Mouse (Mus musculus) embryo, embryonic 10.5 days (tissue): Measurements from ENCODE around the gene Styk1.

Source experiments
- DNase-seq: peaks from one replicate; pipeline ENCODE4 v3.0.0-alpha.2; 2015; ENCODE audit warnings: low spot score

The Styk1 gene

DNA sequence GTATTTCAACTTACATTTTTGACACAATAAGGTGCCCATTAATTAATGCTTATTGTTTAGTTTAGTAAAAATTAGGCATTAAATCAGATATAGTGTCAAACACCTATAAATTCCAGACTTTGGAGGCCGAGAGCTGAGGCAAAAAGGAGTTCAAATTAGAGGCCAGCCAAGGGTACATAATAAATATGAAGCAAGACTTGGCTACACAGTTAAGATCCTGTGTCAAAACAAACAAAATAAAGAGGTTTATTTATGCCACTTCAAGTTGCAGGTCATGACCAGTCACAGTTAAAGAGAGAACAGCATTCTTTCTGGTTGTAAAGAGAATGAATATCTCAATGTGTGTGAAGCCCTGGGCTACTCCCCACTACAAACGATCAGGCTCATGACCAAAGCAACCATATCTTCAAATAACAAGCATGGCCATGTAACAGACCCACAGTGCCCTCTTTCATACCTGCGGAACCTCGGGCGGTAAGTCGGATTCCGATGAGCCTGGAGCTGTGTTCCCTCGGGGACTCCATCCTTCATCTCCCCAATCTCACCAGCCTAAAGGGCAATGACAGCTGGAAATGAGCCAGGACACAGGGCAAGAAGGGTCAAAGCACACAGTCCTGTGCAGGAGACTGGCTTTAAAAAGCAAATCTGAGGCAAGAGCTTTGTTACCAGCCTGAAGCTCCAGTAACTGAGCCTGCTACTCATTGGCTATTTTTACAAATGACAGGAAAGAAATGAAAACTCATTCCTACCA is 16.6 kb upstream of the Styk1 start:
- DNase-seq, result no peak

DNA sequence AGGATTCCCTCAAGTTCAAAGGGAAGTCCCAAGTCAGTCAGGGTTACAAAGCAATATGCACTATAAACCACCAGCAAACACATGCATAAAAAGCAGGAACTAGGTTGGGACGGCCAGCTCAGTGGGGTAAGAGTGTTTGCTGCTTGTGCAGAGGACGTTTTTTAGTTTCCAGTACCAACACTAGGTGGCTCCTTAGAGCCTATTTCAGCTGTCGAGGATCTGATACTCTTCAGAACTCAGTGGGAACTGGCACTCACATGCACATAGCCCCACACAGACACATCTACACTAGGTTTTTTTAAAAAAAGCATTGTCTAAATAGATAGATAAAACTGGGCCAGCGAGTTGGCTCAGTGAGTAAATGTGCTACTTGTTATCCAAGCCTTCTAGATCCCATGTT is 13.7 kb upstream of the Styk1 start:
- DNase-seq, result no peak

DNA sequence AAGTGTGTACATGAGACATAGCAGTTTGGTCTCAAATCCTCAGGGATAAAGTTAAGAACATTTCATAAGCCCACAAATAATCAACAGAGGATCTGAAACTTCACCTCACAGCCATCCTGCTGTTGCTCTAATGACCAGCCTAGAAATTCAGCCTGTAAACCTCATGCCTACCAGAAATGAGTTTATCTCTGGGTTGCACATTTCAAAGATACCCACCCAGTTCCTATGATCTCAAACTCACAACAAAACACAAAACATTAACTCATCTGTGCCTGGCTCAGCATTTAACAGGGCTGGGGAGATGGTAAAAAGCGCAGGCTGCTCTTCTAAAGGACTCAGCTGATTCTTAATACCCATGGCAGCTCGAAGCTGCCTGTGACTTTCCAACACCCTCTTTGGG is 11.0 kb upstream of the Styk1 start:
- no peak for DNase-seq

- no peak for DNase-seq
Observed at GRCm38 (mm10) chr6:131362987-131363765, 9.8 kb upstream of the Styk1 start.

- peak; percentile 8 for DNase-seq
Observed at GRCm38 (mm10) chr6:131360693-131361092, 7.3 kb upstream of the Styk1 start.

DNA sequence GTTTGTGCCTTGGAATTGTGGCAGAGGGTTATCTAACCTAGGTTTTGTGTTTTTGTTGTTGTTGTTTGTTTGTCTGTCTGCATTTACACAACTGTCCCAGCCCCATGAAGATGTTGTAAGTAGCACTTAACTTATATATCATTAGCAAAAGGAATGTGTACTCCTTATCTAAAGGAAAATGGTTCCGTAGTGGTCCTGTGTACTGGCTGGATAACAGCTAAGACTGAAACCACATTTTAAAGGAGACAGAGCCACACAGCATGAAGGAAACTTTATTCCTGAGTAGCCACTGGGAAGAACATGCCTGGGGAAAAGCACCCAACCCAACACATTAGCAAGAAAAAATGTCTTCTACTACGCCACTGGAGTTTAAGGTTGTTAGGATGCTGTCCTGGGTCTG is 6.1 kb upstream of the Styk1 start:
- no peak for DNase-seq

GRCm38 (mm10) chr6:131354913-131355312 is 1.5 kb upstream of the Styk1 start:
- DNase-seq, result peak; percentile 5

DNA sequence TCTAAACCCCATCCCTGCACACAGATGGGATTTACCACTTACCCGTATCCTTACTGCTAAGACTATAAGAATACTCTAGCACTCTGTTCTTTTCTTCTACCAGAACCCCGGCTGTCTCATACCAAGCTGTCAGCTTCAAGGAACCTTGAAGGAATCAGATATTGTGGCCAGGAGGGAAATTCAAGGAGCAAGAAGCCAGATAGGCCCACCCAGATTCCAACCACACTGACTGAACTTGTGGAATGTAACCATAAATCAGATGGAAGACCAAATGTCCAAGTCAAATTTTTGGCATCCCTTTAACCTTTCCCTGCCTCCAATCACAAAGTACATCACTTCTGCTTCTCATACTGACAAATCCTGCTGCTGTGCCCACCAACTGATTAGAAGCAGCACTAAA is 6.4 kb downstream of the Styk1 start:
- no peak for DNase-seq

GRCm38 (mm10) chr6:131344346-131344745 is 9.1 kb downstream of the Styk1 start:
- no peak for DNase-seq

DNA sequence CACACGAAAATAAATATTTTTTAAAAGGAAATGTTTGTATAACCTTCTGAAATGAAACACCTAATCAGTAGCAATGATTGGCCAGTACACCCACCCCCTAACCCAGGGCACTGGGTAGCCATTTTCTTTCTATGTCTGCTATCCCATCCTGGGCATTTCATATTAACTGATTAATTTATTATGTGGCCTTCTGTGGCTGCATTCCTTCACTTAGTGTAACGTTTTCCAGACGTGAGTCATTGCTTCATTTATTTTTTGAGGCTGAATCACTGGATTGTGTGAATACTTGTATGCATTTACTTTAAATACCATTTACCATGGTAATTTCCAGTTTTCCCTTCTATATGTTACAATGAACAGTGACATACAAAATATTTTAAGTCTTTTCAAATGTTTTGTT is 13.3 kb downstream of the Styk1 start:
- DNase-seq, result no peak

DNA sequence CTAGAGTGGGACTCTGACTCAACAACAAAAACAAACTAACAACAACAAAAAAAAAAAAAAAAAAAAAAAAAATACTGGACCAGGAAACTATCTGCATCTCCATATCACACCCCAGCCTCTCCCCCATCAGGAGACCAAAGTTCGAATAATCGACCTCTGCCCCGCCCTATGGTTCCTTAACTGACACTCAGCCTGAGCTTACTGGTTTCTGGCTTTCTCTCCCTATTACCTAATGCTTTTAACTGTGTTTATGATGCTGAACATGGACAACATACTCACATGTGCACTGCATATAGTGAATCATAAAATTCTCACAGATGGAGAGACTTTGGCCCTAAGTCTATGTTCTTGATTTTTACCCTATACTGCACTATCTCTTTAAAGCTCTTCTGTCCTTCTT is 14.1 kb downstream of the Styk1 start:
- no peak for DNase-seq

DNA sequence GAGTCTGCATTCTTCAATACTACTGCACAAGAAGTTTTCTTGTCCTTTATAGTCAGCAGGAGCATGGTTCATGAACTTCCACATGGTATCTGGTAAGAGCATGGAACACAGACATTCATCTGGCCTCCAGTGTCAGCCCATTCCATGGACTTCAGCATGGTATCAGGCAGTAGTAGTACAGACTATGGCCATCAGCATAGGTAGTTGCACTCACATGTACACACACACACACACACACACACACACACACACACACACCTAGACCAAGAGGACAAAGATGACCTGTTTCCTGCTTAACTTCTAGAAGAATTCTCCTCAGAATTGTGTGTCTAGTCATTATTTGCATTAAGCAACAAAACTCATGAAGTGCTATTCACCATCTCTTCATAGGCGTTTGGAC is 14.6 kb downstream of the Styk1 start:
- no peak for DNase-seq

- DNase-seq, result no peak
Observed at GRCm38 (mm10) chr6:131327076-131327475, 26.3 kb downstream of the Styk1 start.

DNA sequence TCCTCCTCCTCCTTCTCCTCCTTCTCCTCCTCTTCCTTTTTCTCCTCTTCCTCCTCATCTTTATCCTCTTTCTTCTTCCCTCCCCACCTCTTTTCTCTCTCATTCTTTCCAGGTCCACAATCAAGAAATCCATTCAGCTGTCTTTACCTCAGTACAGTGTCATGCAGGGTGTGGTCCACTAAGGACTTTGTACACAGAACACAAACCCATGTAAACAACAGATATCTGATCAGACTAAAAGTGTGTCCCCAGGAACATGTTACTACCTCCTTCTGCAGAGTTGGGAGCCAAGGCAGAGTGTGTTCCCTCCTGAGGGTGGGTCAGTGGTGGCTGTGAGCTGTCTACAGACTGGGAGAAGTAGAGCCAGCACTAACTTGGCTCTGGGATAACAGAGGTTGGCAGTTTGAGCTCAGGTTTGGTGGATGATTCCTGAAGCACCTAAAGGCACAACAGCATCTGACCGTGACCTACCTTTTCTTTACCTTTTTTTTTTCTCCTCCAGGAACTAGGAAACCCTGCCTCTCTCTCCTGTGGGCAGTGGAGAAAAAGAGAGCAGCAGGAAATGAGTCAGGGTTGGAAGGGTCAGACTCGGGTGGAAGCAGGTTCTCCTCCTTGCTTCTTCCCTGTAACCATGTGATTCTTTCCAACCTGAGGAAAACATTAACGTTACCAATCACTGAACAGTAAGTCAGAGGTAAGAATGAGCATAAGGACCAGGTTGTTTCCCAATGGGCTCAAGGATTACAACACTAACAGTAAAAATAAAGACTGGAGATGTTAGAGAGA is 31.4 kb downstream of the Styk1 start:
- no peak for DNase-seq

GRCm38 (mm10) chr6:131316155-131317101 is 37.0 kb downstream of the Styk1 start:
- no peak for DNase-seq

GRCm38 (mm10) chr6:131308031-131308430 is 45.4 kb downstream of the Styk1 start:
- no peak for DNase-seq

DNA sequence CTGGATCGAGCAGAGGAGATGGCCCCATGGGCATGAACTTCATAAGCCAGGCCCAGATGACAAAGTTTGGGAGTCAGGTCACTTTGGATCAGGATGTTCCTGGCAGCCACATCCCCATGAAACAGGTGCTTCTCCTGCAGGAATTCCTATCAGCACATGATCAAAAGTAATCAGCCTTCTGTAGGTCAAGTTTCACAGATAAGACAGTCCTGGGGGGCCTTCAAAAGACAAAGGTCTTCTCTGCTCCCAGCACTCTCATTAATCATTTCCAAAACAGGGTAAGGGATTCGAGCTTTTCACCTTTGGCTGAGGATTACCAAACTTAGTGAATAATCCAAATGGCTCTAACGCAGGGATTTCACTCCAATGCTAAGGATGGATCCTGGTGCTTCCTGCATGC is 48.6 kb downstream of the Styk1 start:
- no peak for DNase-seq

- no peak for DNase-seq
Observed at GRCm38 (mm10) chr6:131298531-131298930, 54.9 kb downstream of the Styk1 start.

- no peak for DNase-seq
Observed at GRCm38 (mm10) chr6:131294435-131295112, 58.8 kb downstream of the Styk1 start.

- DNase-seq, result no peak
Observed at GRCm38 (mm10) chr6:131293916-131294315, 59.5 kb downstream of the Styk1 start.
